Mouse (Mus musculus) stomach, postnatal 0 days (tissue): Measurements from ENCODE around the gene As3mt.

Experiments
- CTCF ChIP-seq: IDR thresholded peaks from 2 replicates; pipeline ENCODE4 v1.5.1; 2016; ENCODE audit warnings: antibody characterized with exemption, low read depth, mild to moderate bottlenecking, moderate library complexity
- EP300 ChIP-seq: optimal IDR thresholded peaks from 2 replicates; pipeline ENCODE3; 2016; ENCODE audit warnings: antibody characterized with exemption

DNA sequence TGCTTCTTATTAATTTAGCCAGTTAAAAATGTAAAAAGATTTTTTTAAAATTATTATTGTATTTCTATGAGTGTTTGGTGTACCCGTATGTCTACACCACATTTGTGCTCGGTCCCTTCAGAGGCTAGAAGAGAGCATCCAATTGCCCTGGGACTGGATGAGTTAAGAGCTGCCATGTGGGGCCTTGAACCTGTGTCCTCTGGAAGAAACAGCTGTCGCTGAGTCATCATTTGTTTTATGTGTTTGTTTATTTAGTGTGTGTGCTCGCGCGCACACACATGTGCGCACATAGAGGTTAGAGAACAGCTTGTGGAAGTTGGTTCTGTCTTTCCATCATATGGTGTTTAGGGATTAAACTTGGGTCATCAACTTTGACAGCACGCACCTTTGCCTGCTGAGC lies 18.9 kb downstream of the As3mt start:
- TF ChIP-seq CTCF (no peak), EP300 (no peak)
